Mouse (Mus musculus) heart, embryonic 16.5 days (tissue): ENCODE measurements around the gene Kcnf1. TPM values are rescaled to one million over a fixed set of nuclear protein-coding genes. Genes with fewer than 3 reads are reported as not detected.

Experiments used
- ATAC-seq: fragments of 200-750 bp; cut with Nextera tagmentation; replicated peaks from 2 replicates; pipeline ENCODE4 v1.8.0; 2017; ENCODE audit warnings: moderate number of reproducible peaks; ENCODE audit not compliant: insufficient read depth, low FRiP score; ENCODE audit errors: extremely low read depth
- H3K27ac ChIP-seq: fragments of 300-500 bp; sonication (generic); 2 replicates; pipeline ENCODE4 v1.5.1; 2014; ENCODE audit warnings: mild to moderate bottlenecking, low read length, control low read depth, moderate library complexity
- H3K27me3 ChIP-seq: fragments of 300-500 bp; sonication (generic); 2 replicates; pipeline ENCODE4 v1.6.1; 2014; ENCODE audit warnings: low read length, mixed read lengths; ENCODE audit not compliant: control insufficient read depth, insufficient read depth
- H3K36me3 ChIP-seq: fragments of 300-500 bp; sonication (generic); 2 replicates; pipeline ENCODE4 v1.6.1; 2014; ENCODE audit not compliant: control insufficient read depth, insufficient read depth
- H3K4me1 ChIP-seq: fragments of 300-500 bp; sonication (generic); 2 replicates; pipeline ENCODE4 v1.6.1; 2014; ENCODE audit warnings: low read length, mixed read lengths; ENCODE audit not compliant: control insufficient read depth, insufficient read depth
- H3K4me2 ChIP-seq: fragments of 300-500 bp; sonication (generic); 2 replicates; pipeline ENCODE4 v1.6.1; 2014; ENCODE audit warnings: low read depth, mild to moderate bottlenecking, control low read depth, low read length
- H3K4me3 ChIP-seq: fragments of 300-500 bp; sonication (generic); 2 replicates; pipeline ENCODE4 v1.5.1; 2014; ENCODE audit warnings: mild to moderate bottlenecking, control low read depth, low read length
- H3K9ac ChIP-seq: fragments of 300-500 bp; sonication (generic); 2 replicates; pipeline ENCODE4 v1.6.1; 2014; ENCODE audit warnings: low read length, control low read depth
- H3K9me3 ChIP-seq: fragments of 300-500 bp; sonication (generic); replicated peaks from 2 replicates; pipeline ENCODE4 v1.6.1; 2016; ENCODE audit warnings: low read length; ENCODE audit not compliant: control insufficient read depth
- WGBS: fragments of 180-500 bp; shearing (Covaris S2); extraction: QIAGEN DNeasy Blood & Tissue Kit; methylation state at CpG from one replicate; pipeline ENCODE4 v1.1.7; 2014; 5-methylcytosine and 5-hydroxymethylcytosine counted together
- polyA plus RNA-seq: library from polyadenylated mRNA; unstranded; fragments of >200 nt; fragmentation: Nextera tagmentation; extraction: Ambion mirVana; gene quantifications from 2 replicates; pipeline ENCODE4 v1.2.1, GENCODE M21; 2015

Kcnf1 gene
- polyA plus RNA-seq, 1 experiment from 2014 or later = 0.20 TPM

GRCm38 (mm10) chr12:17198621-17199020 is 21.9 kb upstream of the Kcnf1 start:
- H3K4me2 ChIP-seq = no peak overlapping the region
- 89% methylated on average over 5 of the region's 5 CpGs for WGBS
- no peaks in the 10 kb centered on the region for H3K4me1 ChIP-seq

DNA sequence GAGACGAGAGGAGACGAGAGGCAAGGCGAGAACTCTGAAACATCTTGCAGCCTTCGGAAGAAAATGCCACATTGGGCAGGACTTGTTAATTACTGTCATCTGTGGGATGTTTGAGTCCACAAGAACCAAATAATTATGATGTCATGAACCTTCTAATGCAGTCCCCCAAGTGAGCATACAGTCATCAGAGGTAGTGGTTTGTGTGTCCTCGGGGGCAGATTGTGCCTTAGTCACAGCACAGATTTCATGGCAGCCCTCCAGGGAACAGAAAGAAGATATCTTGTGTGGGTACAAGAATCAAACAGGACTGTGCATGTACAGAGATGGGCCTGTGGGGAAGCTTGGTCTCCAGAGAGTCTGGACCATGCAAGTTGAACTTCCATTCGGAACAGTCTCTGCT is 17.5 kb upstream of the Kcnf1 start:
- Histone ChIP-seq H3K27me3 (no peaks in the 10 kb centered on the region), H3K9me3 (no peaks in the 10 kb centered on the region), H3K36me3 (no peaks in the 10 kb centered on the region), H3K4me1 (no peaks in the 10 kb centered on the region), H3K9ac (no peak overlapping the region), H3K27ac (no peak overlapping the region), H3K4me2 (no peak overlapping the region), H3K4me3 (no peak overlapping the region)
- no peak for ATAC-seq
- WGBS = 79% methylated on average over 6 of the region's 6 CpGs

More at GRCm38 (mm10) chr12:17198621-17199020, 21.9 kb upstream of the Kcnf1 start:
- Histone ChIP-seq H3K27ac (no peak overlapping the region), H3K4me3 (no peak overlapping the region), H3K27me3 (no peaks in the 10 kb centered on the region), H3K9ac (no peak overlapping the region), H3K36me3 (no peaks in the 10 kb centered on the region), H3K9me3 (no peaks in the 10 kb centered on the region)
- ATAC-seq = no peak

GRCm38 (mm10) chr12:17193311-17193710 is 16.6 kb upstream of the Kcnf1 start:
- Histone ChIP-seq H3K36me3 (no peaks in the 10 kb centered on the region), H3K9ac (no peak overlapping the region), H3K4me2 (no peak overlapping the region), H3K4me1 (no peaks in the 10 kb centered on the region), H3K27me3 (no peaks in the 10 kb centered on the region), H3K9me3 (no peaks in the 10 kb centered on the region), H3K27ac (no peak overlapping the region), H3K4me3 (no peak overlapping the region)
- ATAC-seq = no peak
- 86% methylated on average over 1 of the region's 1 CpGs for WGBS

DNA sequence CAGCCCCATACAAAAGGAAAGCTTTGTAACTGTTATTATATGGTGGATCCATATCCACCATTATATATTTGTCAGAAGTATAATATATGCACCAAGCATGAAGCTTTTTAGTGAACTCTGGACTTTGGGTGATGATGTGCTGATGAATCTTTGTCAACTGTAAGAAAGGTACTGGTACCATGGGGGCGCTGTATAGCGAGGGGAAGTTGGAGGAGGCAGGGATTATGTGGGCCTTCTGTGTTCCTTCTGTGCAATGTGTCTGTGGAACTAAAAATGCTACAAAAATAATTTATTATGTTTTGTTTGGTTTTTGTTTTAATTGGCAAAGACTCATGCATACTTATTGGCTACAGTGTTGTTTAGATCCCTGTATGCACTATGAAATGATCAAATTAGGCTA is 16.2 kb upstream of the Kcnf1 start:
- H3K27ac ChIP-seq = no peak overlapping the region
- WGBS = 86% methylated on average over 2 of the region's 2 CpGs
- no peaks in the 10 kb centered on the region for H3K4me1 ChIP-seq
- H3K4me2 ChIP-seq = no peak overlapping the region
- no peak overlapping the region for H3K4me3 ChIP-seq
- H3K9ac ChIP-seq = no peak overlapping the region
- ATAC-seq = no peak
- no peaks in the 10 kb centered on the region for H3K36me3 ChIP-seq
- no peaks in the 10 kb centered on the region for H3K27me3 ChIP-seq
- no peaks in the 10 kb centered on the region for H3K9me3 ChIP-seq

GRCm38 (mm10) chr12:17184303-17184775 is 7.7 kb upstream of the Kcnf1 start:
- no peaks in the 10 kb centered on the region for H3K9me3 ChIP-seq
- WGBS = 10% methylated on average over 7 of the region's 7 CpGs
- no peak overlapping the region for H3K4me3 ChIP-seq
- H3K36me3 ChIP-seq = no peaks in the 10 kb centered on the region
- H3K27me3 ChIP-seq = no peaks in the 10 kb centered on the region
- peak; percentile 85 for ATAC-seq
- peak overlapping the region; percentile 24 for H3K4me2 ChIP-seq
- no peak overlapping the region for H3K9ac ChIP-seq
- H3K4me1 ChIP-seq = peaks cover 3% of the 10 kb centered on the region; the same call in 1 of the 2 replicates
- peak overlapping the region; percentile 30; the same call in 1 of the 2 replicates for H3K27ac ChIP-seq

GRCm38 (mm10) chr12:17183788-17184187 is 7.1 kb upstream of the Kcnf1 start:
- Histone ChIP-seq H3K4me2 (peak overlapping the region; percentile 24), H3K27me3 (0 out of 2 replicates have a peak, but pooled peaks cover 4% of the 10 kb centered on the region), H3K4me1 (peaks cover 3% of the 10 kb centered on the region; the same call in 1 of the 2 replicates), H3K36me3 (no peaks in the 10 kb centered on the region), H3K9me3 (no peaks in the 10 kb centered on the region), H3K4me3 (no peak overlapping the region), H3K9ac (no peak overlapping the region), H3K27ac (no peak overlapping the region)
- ATAC-seq = no peak
- 41% methylated on average over 10 of the region's 10 CpGs for WGBS

- peak; percentile 56; the same call in 1 of the 2 replicates for ATAC-seq
- peak overlapping the region; percentile 54 for H3K9ac ChIP-seq
- no peaks in the 10 kb centered on the region for H3K36me3 ChIP-seq
- peaks cover 4% of the 10 kb centered on the region; the same call in 1 of the 2 replicates for H3K4me1 ChIP-seq
- H3K4me2 ChIP-seq = peak overlapping the region; percentile 92
- H3K27me3 ChIP-seq = peaks cover 32% of the 10 kb centered on the region
- H3K4me3 ChIP-seq = peak overlapping the region; percentile 55
- no peaks in the 10 kb centered on the region for H3K9me3 ChIP-seq
- under 1% methylated on average over 53 of the region's 54 CpGs for WGBS
- no peak overlapping the region for H3K27ac ChIP-seq
Measured at GRCm38 (mm10) chr12:17176041-17176756, 489 bp downstream of the Kcnf1 start.

- Histone ChIP-seq H3K9ac (no peak overlapping the region), H3K27me3 (peaks cover 32% of the 10 kb centered on the region), H3K4me3 (peak overlapping the region; percentile 55), H3K36me3 (no peaks in the 10 kb centered on the region), H3K27ac (no peak overlapping the region), H3K9me3 (no peaks in the 10 kb centered on the region), H3K4me1 (peaks cover 4% of the 10 kb centered on the region; the same call in 1 of the 2 replicates), H3K4me2 (peak overlapping the region; percentile 92)
- WGBS = 10% methylated on average over 25 of the region's 25 CpGs
- ATAC-seq = no peak
Measured at GRCm38 (mm10) chr12:17175531-17175951, 1.1 kb downstream of the Kcnf1 start.

DNA sequence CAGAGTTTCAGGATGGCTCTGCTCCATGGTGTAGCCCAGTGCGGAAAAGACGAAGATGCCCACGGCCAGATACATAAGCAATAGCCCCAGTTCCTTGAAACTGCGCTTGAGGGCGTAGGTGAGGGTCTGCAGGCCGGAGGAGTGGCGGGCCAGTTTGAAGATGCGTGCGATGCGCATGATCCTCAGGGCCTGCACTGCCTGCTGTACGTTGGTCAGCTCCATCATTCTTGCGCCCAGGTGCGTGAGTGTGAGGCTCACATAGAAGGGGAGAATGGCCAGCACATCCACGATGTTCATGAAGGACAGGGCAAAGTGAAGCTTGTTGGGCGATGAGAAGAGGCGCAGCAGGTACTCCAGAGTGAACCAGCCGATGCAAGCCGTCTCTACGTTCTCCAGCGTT is 1.6 kb downstream of the Kcnf1 start:
- Histone ChIP-seq H3K4me2 (peak overlapping the region; percentile 92), H3K27ac (no peak overlapping the region), H3K4me3 (peak overlapping the region; percentile 55), H3K4me1 (peaks cover 4% of the 10 kb centered on the region; the same call in 1 of the 2 replicates), H3K27me3 (peaks cover 32% of the 10 kb centered on the region), H3K9me3 (no peaks in the 10 kb centered on the region), H3K9ac (no peak overlapping the region), H3K36me3 (no peaks in the 10 kb centered on the region)
- 63% methylated on average over 20 of the region's 20 CpGs for WGBS
- no peak for ATAC-seq
